Mouse (Mus musculus): Measurements from ENCODE around the gene Zfp36. TPM values are rescaled to one million over a fixed set of nuclear protein-coding genes. Genes with fewer than 3 reads are reported as not detected.

The Zfp36 gene
- polyA plus RNA-seq, 1 experiment from 2014 or later = 3.9 TPM

DNA sequence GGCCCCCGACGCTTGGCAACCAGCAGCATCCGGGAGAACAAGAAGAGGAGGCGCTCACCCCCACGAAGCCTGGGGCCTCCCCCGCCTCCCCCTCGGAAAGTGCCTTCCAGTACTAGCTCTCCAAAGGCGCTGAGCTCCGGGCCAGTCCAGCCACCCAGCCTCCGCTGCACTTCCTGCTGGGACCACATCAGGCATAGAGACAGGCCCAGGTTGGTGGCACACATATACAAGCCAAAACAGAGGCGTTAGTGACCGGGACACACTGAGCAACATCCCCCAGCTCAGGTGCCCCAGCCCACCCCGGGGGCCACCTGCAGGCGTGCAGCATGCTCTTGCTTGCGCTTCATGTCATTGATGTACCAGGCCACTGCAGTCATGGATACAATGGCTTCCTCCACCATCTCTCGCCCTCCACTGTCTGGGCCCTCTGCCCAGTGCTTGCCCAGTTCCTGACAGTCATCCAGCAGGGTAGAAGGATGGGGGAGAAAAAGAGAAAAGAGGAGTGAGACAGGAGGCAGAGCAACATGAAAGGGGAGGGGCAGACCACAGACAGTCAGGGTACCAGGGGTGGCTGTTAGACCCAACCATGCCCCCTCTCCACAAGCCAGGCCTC lies 12.3 kb downstream of the Zfp36 start:
- H3K36me3 ChIP-seq (ENCODE audit: control insufficient read depth, insufficient read depth, low read length) = peaks cover 10% of the 10 kb centered on the region
- no peak overlapping the region for H3K4me2 ChIP-seq (replicated peaks; ENCODE audit: low read depth, low read length)
- WGBS = 92% methylated on average over 16 of the region's 16 CpGs
- no peak for ATAC-seq (ENCODE audit: low FRiP score)
- DNase-seq (ENCODE audit: low spot score) = no peak
- no peaks in the 10 kb centered on the region for H3K4me1 ChIP-seq (replicated peaks; ENCODE audit: control insufficient read depth, insufficient read depth, low read length)
- no peak overlapping the region for H3K9ac ChIP-seq (ENCODE audit: low read depth, low read length)
- H3K27ac ChIP-seq (ENCODE audit: low read depth, low read length) = no peak overlapping the region
- H3K4me3 ChIP-seq (ENCODE audit: low read depth, low read length) = no peak overlapping the region
- no peaks in the 10 kb centered on the region for H3K9me3 ChIP-seq (ENCODE audit: control insufficient read depth, low read length)
- H3K27me3 ChIP-seq (ENCODE audit: control insufficient read depth, insufficient read depth, low read length) = no peaks in the 10 kb centered on the region

DNA sequence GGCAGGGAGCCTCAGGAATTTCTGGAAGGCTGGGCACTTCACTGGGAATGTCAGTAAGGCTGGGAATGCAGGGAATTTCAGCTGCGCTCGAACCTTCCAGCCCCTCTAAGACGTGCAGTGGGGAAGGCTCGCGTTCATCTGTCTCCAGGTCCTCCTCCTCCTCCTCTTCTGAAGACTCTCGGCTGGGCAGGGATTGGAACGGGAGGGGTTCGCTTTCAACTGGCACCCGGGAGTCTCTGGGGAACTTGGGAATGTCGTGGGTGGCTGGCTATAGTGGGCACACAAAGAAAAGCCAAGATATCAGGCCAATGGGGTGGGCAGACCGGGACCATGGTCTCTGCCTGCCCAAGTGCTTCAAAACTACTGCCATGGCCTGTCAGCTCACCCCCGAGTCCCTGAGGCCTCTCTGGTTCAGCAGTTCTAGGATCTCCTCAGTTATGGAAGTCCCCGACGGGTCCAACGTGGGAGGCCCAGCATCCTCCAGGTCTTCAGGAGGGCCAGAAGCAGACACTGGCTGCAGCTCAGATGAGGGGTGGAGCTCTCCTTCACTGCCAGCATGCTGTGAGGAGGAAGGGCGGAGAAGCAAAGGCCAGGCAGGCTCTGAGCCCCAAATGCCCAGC lies 17.5 kb downstream of the Zfp36 start:
- H3K36me3 ChIP-seq (ENCODE audit: control insufficient read depth, insufficient read depth, low read length) = peaks cover 21% of the 10 kb centered on the region

DNA sequence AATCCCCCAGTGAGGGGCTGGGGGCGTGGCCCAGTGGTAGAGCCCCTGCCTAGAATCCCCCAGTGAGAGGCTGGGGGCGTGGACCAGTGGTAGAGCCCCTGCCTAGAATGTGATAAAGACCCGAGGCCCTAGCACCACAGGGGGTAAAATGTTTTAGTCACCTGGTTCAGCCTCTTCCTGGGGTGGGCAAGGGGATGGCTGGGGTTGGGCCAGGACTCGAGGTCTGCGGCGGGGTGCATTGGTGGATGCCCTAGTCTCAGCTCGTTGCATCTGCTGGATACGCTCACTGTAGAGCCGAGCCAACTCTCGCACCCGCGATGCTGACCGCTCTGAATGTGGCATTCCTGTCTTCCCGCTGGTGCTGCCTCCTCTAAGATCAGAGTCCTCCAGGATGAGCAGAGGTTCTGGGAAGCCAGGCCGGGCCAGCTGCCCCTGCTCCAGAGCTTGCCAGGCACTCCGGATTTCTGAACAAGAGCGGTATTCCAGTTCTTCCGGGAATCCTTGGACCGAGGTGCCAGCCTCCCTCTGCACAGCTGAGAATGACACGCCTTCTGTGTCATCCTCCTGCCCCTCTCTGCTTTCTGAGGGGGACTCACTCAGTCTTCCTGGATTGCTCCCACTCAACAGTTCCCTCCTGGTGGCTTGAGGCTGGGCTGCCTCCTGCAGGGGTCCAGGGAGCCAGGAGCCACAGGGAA lies 18.3 kb downstream of the Zfp36 start:
- peaks cover 21% of the 10 kb centered on the region for H3K36me3 ChIP-seq (ENCODE audit: control insufficient read depth, insufficient read depth, low read length)
- 92% methylated on average over 19 of the region's 20 CpGs for WGBS

More for the DNA sequence above, 17.5 kb downstream of the Zfp36 start:
- H3K9ac ChIP-seq (ENCODE audit: low read depth, low read length) = no peak overlapping the region
- H3K4me3 ChIP-seq (ENCODE audit: low read depth, low read length) = no peak overlapping the region
- H3K27ac ChIP-seq (ENCODE audit: low read depth, low read length) = no peak overlapping the region
- ATAC-seq (ENCODE audit: low FRiP score) = no peak
- no peak overlapping the region for H3K4me2 ChIP-seq (replicated peaks; ENCODE audit: low read depth, low read length)
- WGBS = 87% methylated on average over 16 of the region's 16 CpGs
- no peaks in the 10 kb centered on the region for H3K9me3 ChIP-seq (ENCODE audit: control insufficient read depth, low read length)
- DNase-seq (ENCODE audit: low spot score) = no peak
- H3K27me3 ChIP-seq (ENCODE audit: control insufficient read depth, insufficient read depth, low read length) = no peaks in the 10 kb centered on the region
- no peaks in the 10 kb centered on the region for H3K4me1 ChIP-seq (replicated peaks; ENCODE audit: control insufficient read depth, insufficient read depth, low read length)

DNA sequence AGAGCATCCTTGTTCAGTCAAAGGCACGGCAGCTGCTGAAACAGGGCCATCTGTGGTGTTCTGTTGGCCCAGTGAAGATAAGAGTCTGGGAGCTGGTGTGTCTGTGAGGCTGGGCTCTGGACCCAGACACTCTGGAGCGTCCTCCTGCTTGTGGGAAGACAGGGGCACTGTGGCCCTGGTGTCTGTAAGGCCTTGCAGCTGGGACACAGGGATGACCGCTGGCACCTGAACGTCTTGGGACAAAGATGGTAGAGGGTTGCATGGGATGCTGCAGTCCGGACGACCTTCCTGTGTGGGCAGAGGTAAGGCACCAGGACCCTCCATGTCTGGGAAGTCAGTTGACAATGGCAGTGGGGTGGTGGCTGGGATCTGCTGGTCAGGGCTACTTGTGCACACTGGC lies 19.8 kb downstream of the Zfp36 start:
- Histone ChIP-seq H3K36me3 (ENCODE audit: control insufficient read depth, insufficient read depth, low read length) (peaks cover 21% of the 10 kb centered on the region), H3K4me2 (replicated peaks; ENCODE audit: low read depth, low read length) (no peak overlapping the region), H3K27me3 (ENCODE audit: control insufficient read depth, insufficient read depth, low read length) (no peaks in the 10 kb centered on the region), H3K9me3 (ENCODE audit: control insufficient read depth, low read length) (no peaks in the 10 kb centered on the region), H3K27ac (ENCODE audit: low read depth, low read length) (no peak overlapping the region), H3K9ac (ENCODE audit: low read depth, low read length) (no peak overlapping the region), H3K4me1 (replicated peaks; ENCODE audit: control insufficient read depth, insufficient read depth, low read length) (0 out of 2 replicates have a peak, but pooled peaks cover 2% of the 10 kb centered on the region), H3K4me3 (ENCODE audit: low read depth, low read length) (no peak overlapping the region)
- DNase-seq (ENCODE audit: low spot score) = no peak
- 93% methylated on average over 6 of the region's 6 CpGs for WGBS
- ATAC-seq (ENCODE audit: low FRiP score) = no peak

More for the DNA sequence above, 18.3 kb downstream of the Zfp36 start:
- Histone ChIP-seq H3K27me3 (ENCODE audit: control insufficient read depth, insufficient read depth, low read length) (no peaks in the 10 kb centered on the region), H3K4me2 (replicated peaks; ENCODE audit: low read depth, low read length) (no peak overlapping the region), H3K9me3 (ENCODE audit: control insufficient read depth, low read length) (no peaks in the 10 kb centered on the region), H3K4me1 (replicated peaks; ENCODE audit: control insufficient read depth, insufficient read depth, low read length) (0 out of 2 replicates have a peak, but pooled peaks cover 2% of the 10 kb centered on the region), H3K9ac (ENCODE audit: low read depth, low read length) (no peak overlapping the region), H3K4me3 (ENCODE audit: low read depth, low read length) (no peak overlapping the region), H3K27ac (ENCODE audit: low read depth, low read length) (no peak overlapping the region)
- no peak for ATAC-seq (ENCODE audit: low FRiP score)
- DNase-seq (ENCODE audit: low spot score) = no peak

DNA sequence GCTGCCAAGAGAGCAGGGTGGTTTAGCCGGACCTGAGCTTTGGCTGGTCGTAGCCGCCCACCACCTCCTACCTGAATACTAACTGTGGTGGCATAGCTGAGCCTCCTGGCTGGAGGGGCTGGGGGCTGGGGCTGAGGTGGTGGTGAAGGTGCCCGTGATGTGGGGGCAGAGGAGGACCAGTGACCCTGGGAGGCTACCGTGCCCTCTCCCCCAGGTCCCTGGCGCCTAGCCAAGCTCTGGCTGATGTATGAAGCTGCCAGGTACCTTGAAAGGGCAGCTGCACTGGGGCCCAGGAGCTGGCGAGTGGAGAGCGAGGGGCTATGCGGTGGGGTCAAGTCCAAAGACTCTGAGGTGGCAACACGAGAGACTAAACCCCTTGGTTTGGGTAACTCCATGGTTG lies 20.2 kb downstream of the Zfp36 start:
- Histone ChIP-seq H3K36me3 (ENCODE audit: control insufficient read depth, insufficient read depth, low read length) (peaks cover 19% of the 10 kb centered on the region), H3K4me2 (replicated peaks; ENCODE audit: low read depth, low read length) (no peak overlapping the region), H3K4me3 (ENCODE audit: low read depth, low read length) (no peak overlapping the region), H3K9me3 (ENCODE audit: control insufficient read depth, low read length) (no peaks in the 10 kb centered on the region), H3K27ac (ENCODE audit: low read depth, low read length) (no peak overlapping the region), H3K9ac (ENCODE audit: low read depth, low read length) (no peak overlapping the region), H3K4me1 (replicated peaks; ENCODE audit: control insufficient read depth, insufficient read depth, low read length) (0 out of 2 replicates have a peak, but pooled peaks cover 2% of the 10 kb centered on the region), H3K27me3 (ENCODE audit: control insufficient read depth, insufficient read depth, low read length) (no peaks in the 10 kb centered on the region)
- 90% methylated on average over 10 of the region's 10 CpGs for WGBS
- no peak for ATAC-seq (ENCODE audit: low FRiP score)
- no peak for DNase-seq (ENCODE audit: low spot score)

DNA sequence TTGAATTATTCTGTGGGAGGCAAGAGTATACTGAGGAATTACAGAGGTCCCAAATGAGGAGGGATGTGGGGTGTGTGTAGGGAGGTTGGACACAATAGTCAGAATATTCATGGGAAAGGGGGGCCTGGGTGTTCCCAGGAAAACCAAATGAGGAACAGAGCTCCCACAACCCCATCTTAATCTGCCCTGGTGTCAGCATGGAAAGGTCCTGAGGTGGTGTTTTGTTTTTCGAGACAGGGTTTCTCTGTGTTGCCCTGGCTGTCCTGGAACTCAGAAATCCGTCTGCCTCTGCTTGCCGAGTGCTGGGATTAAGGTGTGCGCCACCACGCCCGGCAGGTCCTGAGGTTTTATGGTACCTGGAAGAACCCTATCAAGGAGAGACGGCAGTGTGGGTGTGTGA lies 21.6 kb downstream of the Zfp36 start:
- Histone ChIP-seq H3K36me3 (ENCODE audit: control insufficient read depth, insufficient read depth, low read length) (peaks cover 25% of the 10 kb centered on the region), H3K9ac (ENCODE audit: low read depth, low read length) (no peak overlapping the region), H3K9me3 (ENCODE audit: control insufficient read depth, low read length) (no peaks in the 10 kb centered on the region), H3K4me2 (replicated peaks; ENCODE audit: low read depth, low read length) (no peak overlapping the region), H3K4me1 (replicated peaks; ENCODE audit: control insufficient read depth, insufficient read depth, low read length) (0 out of 2 replicates have a peak, but pooled peaks cover 2% of the 10 kb centered on the region), H3K4me3 (ENCODE audit: low read depth, low read length) (no peak overlapping the region), H3K27me3 (ENCODE audit: control insufficient read depth, insufficient read depth, low read length) (no peaks in the 10 kb centered on the region), H3K27ac (ENCODE audit: low read depth, low read length) (no peak overlapping the region)
- WGBS = 75% methylated on average over 7 of the region's 7 CpGs
- DNase-seq (ENCODE audit: low spot score) = no peak
- no peak for ATAC-seq (ENCODE audit: low FRiP score)

DNA sequence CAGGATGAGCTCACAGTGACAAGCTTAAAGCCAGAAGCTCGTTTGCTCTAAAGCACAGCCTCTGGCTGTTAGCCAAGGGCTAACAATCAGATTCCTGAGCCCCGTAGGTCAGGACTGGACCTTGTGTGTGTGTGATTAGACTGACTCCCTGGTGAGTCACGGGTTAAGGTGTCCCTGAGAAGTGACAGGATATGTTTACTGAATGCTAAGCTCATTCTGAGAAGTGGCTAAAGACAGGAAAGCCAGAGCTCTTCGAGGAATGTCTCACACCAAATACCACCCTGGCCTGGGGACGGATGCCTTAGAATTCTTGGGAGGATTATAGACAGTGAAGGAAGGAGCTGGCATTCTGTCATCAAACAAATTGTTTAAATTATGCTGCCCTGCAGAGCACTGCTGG lies 22.1 kb downstream of the Zfp36 start:
- no peak overlapping the region for H3K4me2 ChIP-seq (replicated peaks; ENCODE audit: low read depth, low read length)
- peaks cover 29% of the 10 kb centered on the region for H3K36me3 ChIP-seq (ENCODE audit: control insufficient read depth, insufficient read depth, low read length)
- H3K9ac ChIP-seq (ENCODE audit: low read depth, low read length) = no peak overlapping the region
- no peaks in the 10 kb centered on the region for H3K9me3 ChIP-seq (ENCODE audit: control insufficient read depth, low read length)
- H3K4me3 ChIP-seq (ENCODE audit: low read depth, low read length) = no peak overlapping the region
- DNase-seq (ENCODE audit: low spot score) = no peak
- 17% methylated on average over 5 of the region's 5 CpGs for WGBS
- ATAC-seq (ENCODE audit: low FRiP score) = no peak
- 0 out of 2 replicates have a peak, but pooled peaks cover 2% of the 10 kb centered on the region for H3K4me1 ChIP-seq (replicated peaks; ENCODE audit: control insufficient read depth, insufficient read depth, low read length)
- H3K27ac ChIP-seq (ENCODE audit: low read depth, low read length) = 0 out of 2 replicates have a peak overlapping the region, but pooled peaks have one; percentile 51
- H3K27me3 ChIP-seq (ENCODE audit: control insufficient read depth, insufficient read depth, low read length) = no peaks in the 10 kb centered on the region

DNA sequence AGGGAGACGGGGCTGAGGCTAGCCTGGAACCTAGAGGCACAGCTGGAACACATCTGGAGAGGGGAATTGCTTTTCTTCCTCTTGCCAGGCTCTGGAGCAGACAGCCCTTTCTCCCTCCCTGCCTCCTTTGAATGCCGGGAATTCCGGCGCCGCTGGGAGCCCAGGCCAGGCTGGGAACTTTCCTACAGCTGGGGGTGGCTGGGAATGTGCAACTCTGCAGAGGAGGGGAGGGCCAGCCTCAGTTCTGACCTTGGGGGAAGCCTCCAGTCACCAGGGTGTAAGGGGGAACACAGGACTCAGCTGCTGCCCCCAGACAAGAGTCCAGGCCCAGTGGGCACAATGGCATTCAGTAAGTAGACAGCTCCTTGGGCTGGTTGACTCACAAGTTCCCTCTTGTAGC lies 23.1 kb downstream of the Zfp36 start:
- ATAC-seq (ENCODE audit: low FRiP score) = no peak

More for the DNA sequence above, 23.1 kb downstream of the Zfp36 start:
- no peaks in the 10 kb centered on the region for H3K27me3 ChIP-seq (ENCODE audit: control insufficient read depth, insufficient read depth, low read length)
- peak; percentile 45 for DNase-seq (ENCODE audit: low spot score)
- H3K27ac ChIP-seq (ENCODE audit: low read depth, low read length) = no peak overlapping the region
- no peak overlapping the region for H3K9ac ChIP-seq (ENCODE audit: low read depth, low read length)
- 5% methylated on average over 5 of the region's 5 CpGs for WGBS
- H3K4me3 ChIP-seq (ENCODE audit: low read depth, low read length) = no peak overlapping the region
- no peak overlapping the region for H3K4me2 ChIP-seq (replicated peaks; ENCODE audit: low read depth, low read length)
- peaks cover 21% of the 10 kb centered on the region for H3K36me3 ChIP-seq (ENCODE audit: control insufficient read depth, insufficient read depth, low read length)
- H3K4me1 ChIP-seq (replicated peaks; ENCODE audit: control insufficient read depth, insufficient read depth, low read length) = 0 out of 2 replicates have a peak, but pooled peaks cover 2% of the 10 kb centered on the region
- H3K9me3 ChIP-seq (ENCODE audit: control insufficient read depth, low read length) = no peaks in the 10 kb centered on the region
